Mouse (Mus musculus) cerebral cortex, adult 2 months (tissue): ENCODE results near the gene B4galnt2.

ENCODE experiments used
- WGBS: fragments of 180-500 bp; shearing (Covaris S2); methylation state at CpG from one replicate; pipeline ENCODE4 v1.1.7; 2018; 5-methylcytosine and 5-hydroxymethylcytosine counted together

The B4galnt2 gene

DNA sequence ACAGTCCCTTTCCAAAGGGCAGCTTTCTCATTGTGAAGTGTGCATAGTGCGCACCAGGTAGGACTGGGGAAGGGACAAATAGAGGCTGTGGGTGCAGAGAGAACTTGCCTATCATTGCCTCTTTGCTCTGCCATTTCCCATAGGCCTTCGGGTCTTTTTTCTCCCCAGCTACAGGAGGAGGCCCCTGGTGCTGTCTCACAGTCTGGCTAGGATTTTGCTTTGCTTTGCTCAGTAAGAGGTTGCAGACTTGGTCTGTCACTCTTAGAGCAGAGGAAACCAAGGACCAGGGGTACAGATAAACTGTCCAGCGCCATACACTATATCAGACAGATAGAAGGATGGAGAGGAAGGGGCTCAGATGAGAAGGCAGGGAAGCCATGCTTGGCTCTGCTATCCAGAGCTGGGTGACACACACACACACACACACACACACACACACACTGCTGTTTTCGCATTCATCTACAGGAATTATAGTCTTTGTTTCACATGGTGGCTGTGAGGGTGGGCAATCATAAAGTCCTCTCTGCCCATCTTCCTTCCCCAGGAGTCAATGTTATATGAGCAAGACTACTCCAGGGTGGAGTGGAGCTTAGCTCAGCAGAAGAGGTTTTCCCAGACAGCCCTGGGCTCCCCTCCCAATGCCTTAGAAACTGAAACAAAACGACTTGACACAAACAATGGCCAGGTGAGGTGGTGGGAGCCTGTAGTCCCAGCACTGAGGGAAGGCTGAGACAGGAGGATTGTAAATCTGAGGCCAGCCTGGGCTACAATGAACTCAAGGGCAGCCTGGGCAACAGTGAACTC lies 73.8 kb downstream of the B4galnt2 start:
- WGBS, result 77% methylated on average over 5 of the region's 5 CpGs

DNA sequence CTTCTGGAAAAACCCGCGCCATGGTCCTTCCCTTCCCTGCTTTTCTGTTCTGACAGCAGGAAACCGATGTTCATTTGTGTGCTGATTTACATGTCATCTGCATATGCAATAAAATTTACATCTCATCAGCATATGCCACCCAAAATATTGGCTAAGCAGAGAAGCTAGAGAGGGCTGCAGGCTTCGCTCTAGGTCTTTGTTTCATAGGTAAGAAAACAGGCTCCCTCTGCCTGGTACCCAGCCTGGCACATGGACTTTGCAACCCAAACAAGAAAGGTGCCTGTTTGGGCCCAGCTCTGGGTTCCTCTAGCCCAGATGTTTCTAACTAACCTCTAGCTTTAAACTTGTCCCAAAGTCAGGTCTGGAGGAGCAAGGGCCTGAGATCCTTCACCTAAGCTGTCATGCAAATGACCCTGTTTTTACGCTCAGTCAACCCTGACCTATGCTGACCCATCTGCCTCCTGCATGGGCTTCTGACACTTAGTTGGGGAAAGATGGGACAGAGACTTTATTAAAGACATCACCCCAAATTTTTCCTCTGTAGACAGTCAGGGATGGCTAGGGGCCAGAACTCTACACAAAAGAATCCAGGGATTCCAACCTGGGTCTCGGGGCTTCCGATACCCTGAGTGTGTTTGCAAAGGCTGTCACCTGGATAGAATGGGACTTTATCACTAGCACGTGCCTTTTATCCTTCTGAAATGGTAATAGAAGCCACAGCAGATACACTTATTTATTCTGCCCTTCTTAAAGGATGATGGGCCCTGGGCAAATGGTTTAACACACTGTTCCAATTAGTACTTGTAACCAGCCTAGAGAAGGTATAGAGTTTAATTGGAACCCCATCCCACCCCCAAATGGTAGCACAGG lies 75.5 kb downstream of the B4galnt2 start:
- WGBS, result 77% methylated on average over 8 of the region's 8 CpGs

DNA sequence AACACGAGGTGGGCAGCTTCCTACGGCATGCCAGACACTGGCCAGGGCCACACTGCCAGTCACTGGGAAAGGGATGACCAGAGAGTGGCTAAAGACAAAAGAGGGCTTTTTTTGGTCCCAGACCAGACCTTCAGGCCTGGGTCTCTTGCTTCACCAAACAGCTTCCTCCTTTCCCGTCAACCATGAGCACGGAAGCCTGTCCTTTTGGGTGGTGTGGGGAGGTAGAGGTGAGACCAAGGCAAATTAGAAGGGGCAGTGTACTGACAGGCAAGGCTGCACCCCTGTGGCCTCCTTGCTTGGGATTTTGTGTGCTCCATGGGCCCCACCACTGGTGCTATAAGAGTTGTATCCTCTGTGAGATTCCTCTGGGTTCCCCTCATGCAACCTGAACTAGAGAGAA lies 76.1 kb downstream of the B4galnt2 start:
- WGBS, result 81% methylated on average over 4 of the region's 4 CpGs

DNA sequence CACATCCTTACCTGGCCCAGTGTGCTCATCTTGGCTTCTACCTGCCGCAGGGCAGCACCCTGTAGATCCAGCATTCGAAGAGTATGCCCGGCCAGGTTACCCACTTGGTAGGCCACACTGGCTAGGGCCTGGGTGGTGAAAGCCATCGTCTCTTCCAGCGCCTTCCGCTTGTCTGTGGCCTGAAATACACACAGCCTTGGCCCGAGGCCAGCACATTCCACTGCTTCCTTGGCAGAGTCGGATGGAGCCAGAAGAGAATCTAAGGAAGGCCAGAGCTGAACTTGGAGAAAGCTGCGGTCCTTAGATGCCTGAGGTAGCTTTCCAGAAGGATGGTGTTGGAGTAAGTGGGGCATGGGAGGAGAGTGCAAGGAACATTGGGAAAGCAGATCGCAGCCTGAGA lies 77.6 kb downstream of the B4galnt2 start, which contains the start of gene Gngt2:
TSS of gene Gngt2 (plus strand) at position 158 of the 400 bp plus-strand sequence.
- WGBS, result 32% methylated on average over 10 of the region's 10 CpGs

DNA sequence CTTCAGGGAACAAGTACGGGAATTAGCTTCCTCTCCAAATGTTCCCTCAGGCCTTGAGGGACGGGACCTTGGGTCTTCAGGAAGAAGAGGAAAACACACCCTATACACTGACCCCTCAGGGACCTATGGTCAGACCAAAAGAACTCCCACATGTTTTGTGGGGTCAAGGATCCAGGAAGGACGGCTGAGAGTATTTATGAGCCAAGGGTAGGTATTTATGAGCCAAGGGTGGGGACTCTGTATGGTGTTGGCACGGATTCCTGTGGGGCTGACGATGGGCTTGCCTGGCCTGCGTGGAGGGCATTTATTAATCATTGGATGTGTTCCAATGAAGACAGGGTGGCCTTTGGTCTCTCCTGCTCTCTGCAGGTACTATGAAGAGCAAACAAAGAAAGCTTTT lies 78.3 kb downstream of the B4galnt2 start:
- 58% methylated on average over 6 of the region's 6 CpGs for WGBS

DNA sequence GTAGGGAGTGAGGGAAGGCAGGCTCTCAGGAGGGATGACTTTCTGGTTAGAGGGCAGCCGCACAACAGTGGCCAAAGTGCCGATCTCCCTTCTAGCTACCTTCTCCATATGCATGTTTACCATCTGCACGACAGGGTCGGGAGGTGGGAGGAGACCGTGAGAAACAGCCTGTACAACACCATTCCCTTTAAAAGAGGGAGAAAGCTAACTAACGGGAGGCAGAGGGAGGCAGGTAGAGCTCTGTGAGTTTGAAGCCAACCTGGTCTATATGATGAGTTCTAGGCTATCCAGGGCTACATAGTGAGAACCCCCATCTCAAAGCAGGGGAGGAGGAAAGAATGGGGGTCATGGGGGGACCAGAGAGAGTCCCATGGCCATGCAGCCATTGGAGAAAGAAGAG lies 78.9 kb downstream of the B4galnt2 start:
- 53% methylated on average over 6 of the region's 6 CpGs for WGBS

DNA sequence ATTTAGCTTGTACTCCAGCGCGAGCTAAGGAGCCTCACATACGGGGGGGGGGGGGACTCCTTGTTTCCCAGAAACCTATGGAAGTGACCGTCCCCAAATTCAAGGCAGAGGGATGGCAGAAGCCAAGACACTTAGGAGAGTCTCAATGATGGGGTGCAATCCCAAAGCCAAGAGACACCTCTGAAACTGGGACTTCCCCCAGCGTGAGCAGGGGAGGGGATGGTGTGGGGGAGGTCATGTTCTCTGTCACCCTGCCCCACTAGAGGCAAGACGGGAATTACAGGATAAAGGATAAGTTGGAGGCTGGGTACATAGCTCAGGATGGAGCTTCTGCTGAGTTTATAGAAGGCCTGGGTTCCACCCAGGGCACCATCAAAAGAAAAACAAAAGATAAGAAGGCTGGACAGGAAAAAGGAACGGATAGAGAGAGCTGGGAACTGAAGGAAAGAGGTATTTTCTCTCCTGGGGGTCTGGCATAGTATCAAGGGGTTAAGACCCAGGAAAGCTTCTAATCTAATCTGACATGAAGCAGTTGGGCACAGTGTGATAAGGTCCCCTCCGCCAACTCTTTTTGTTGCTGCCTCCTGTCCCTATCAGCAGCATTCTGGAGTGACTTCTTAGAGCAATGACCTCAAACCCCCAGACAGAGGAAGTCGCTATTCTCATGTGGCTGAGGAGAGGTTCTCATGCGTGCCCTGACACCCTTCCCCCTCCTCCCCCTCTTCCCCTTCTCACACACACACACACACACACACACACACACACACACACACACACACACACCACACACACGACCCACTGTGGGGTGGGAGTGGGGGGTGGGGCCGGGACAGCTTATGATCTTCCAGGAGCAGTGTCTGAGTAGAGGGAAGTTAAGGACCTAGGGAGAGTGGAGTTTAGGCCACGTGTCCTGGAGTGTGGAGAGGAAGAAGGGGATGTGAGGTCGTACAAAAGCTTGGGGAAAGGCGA lies 79.7 kb downstream of the B4galnt2 start:
- 52% methylated on average over 15 of the region's 15 CpGs for WGBS

DNA sequence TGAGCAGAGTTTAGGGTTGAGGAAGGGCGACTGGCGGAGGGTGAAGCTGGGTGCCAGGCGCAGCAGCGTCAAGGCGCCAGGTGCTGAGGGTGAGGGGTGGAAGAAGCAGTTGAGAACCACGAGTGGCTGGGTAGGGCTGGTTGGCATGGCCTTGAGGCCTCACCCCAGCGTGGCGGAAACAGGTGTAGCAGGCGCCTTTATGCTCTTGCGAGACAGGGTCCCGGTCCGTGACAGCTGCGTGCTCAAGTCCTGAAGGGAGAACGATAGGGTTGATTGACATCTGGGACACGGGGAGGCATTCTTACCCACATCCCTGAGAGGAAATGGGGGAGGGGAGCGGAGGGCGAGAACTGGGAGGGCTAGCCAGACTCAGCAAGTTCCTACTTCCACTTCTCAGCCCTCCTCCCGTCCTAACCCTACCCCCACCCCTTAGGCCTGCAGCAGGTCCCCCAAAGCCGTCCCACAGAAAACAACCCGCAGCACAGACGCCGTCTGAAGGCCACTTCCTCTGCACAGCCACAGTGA lies 80.5 kb downstream of the B4galnt2 start:
- whole genome bisulfite sequencing, result 23% methylated on average over 22 of the region's 22 CpGs

DNA sequence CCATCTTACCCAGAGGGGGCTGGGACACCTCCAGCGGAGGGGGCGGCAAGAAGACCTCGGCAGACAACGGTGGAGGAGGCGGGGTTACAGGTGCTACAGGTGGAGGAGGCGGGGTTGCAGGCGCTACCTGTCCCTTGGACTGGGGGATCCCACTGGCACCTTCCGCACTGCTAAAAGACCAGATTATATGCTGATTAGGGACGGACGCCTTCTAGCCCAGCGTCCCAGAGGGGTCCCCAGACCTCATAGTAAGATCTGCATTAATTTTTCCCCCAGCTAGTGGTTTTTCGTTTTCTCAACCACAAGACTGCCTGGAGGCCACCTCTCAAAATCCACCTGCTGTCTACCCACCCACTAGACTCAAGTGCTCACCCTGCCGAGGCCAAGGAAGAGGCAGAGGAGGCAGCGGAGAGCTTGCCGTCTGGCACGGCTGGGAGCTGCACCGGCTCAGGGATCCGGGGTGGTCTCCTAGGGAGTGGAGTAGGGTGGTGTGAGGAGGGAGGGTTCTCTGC lies 81.0 kb downstream of the B4galnt2 start:
- WGBS, result 26% methylated on average over 18 of the region's 18 CpGs

DNA sequence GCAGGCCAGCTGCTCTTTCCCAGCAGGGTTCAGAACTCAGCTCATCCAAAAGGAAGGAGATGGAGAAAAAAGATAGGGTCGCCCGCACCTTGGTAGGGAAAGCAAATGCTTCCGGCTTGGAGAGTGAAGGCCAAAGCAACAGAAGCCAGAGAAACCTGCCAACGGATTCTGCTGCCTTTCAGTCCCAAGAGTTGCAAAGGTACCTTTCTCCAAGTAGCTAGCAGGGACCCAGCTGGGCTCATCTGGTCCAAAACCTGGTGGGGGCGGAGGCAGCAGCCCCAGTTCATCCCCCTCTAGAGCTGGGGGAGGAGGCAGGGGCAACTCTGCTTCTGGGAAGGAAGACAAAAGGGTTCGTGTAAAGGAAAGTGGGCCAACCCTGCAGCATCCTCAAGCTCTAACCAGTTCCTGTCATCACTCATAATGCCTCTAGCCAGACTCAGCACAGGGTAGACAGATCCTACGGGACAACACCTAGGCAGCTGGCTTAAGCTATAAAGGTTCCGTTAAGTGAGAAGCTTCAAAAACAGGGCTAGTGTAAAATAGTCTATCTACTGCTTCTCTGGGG lies 81.6 kb downstream of the B4galnt2 start:
- WGBS, result 52% methylated on average over 8 of the region's 8 CpGs

DNA sequence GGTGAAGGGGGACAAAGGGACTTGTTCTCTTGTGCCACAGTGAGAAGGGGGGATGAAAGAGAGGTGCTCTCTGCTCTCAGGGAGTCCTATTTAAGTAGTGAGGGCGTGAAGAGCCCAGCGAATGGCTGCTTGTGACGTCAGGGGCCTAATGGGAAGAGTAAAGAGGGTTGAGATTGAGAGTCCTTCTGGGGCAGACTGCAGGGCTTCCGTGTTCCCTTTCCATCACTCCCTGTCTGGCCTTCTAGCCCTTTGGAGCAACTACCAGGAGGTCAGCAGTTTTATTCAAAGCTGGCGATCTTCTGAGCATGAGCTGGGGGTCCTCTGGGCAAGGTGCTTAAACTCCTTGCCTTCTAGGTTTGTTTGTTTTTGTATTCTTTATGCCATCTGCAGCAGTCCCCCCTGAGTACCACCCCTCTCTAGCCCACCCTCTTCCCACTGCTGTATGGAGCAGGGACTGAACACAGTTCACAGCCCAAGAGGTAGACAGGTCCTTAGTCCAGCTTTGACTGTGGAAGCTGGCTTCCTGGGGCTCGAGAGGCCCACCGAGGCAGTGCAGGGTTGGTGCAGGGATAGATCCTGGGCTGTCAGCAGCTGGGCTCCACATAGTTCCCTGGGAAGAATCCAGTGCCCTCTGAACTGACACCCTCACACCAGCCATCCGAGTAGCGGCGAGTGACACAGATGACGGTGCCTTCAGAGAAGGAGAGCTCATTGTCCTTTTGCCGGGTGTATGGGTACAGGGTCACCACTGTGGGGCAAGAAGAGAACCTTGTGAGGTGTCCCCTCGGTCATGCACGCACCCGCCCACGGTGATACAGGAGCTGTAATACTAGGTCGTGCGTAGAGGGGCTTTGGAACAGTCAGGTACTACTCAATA lies 82.3 kb downstream of the B4galnt2 start:
- 78% methylated on average over 18 of the region's 18 CpGs for WGBS

DNA sequence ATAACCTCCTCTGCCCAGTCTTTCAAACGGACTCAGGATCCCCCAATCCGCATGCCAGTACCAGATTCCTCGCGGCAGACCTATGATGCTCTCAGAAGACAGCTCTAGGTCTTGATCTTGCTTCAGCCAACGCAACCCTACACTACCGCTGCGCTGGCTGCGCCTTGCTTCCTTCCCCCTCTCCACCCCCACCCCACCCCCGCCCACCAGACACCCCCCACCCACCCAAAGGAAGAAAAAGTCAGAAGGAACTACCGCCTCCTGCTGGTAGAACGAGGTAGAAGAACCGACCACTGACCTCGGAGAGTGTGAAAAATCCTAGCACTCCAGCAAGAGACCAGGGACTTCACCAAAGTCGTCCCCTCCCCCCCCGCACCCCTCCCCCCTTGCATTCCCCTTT lies 83.0 kb downstream of the B4galnt2 start:
- WGBS, result 38% methylated on average over 15 of the region's 15 CpGs

DNA sequence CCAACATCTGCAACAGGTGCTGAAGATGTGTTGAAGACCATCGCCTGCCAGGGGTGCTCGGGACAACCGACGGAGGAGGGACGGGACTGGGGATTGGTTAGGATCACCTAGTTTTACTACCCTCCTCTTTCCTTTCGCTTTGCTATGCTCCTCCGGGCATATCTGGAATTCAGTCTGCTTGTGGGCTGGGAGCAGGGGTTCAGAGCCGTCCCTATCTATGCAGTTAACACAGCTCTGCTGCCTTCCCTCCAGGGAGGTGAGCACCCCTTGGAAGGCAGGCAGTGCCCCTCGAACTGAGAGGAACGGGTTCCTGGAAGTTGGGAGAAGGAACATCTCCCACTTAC lies 83.4 kb downstream of the B4galnt2 start:
- WGBS, result 47% methylated on average over 10 of the region's 10 CpGs

DNA sequence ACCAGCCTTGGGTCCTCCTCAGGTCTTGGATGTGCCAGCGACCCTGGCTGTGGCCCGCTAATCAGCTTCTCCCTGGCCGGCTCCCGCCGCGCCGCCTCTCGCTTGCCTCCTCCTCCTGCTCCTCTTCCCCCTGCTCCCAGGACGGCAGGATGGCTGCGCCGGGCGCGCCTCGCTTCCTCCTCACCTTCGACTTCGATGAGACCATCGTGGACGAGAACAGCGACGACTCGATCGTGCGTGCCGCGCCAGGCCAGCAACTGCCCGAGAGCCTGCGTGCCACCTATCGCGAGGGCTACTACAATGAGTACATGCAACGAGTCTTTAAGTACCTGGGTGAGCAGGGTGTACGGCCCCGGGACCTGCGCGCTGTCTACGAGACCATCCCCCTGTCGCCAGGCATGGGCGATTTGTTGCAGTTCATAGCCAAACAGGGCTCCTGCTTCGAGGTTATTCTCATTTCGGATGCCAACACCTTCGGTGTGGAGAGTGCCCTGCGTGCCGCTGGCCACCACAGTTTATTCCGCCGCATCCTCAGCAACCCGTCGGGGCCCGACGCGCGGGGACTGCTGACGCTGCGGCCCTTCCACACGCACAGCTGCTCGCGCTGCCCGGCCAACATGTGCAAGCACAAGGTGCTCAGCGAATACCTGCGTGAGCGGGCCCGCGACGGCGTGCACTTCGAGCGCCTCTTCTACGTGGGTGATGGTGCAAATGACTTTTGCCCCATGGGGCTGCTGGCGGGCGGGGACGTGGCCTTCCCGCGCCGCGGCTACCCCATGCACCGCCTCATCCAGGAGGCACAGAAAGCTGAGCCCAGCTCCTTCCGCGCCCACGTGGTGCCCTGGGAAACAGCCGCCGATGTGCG lies 84.0 kb downstream of the B4galnt2 start:
- 40% methylated on average over 80 of the region's 80 CpGs for WGBS

DNA sequence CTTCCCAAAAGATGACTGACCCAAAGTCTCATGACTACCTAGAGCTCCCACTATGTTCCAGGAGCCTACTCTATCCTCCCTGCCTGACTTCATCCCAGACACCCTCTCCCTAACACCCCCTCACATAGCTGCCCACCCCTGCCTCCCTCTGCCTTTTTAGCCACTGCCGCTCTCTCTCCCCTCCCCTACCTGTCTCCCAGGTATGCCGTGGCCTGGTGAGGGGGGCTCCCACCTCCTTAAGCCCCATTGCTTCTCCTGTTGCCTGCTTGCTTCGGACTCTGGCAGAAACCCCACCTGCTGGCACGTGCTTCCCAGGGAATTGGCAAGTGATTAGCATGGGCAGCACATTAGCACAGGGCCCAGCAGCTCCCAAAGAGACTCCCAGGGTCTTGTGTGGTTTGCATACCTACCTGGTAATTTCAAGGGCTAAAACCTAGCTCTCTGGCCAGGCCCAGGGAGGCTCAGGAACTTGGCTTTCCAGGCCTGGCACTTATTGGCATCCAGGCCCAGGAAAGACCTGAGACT lies 85.1 kb downstream of the B4galnt2 start:
- 80% methylated on average over 4 of the region's 4 CpGs for WGBS

DNA sequence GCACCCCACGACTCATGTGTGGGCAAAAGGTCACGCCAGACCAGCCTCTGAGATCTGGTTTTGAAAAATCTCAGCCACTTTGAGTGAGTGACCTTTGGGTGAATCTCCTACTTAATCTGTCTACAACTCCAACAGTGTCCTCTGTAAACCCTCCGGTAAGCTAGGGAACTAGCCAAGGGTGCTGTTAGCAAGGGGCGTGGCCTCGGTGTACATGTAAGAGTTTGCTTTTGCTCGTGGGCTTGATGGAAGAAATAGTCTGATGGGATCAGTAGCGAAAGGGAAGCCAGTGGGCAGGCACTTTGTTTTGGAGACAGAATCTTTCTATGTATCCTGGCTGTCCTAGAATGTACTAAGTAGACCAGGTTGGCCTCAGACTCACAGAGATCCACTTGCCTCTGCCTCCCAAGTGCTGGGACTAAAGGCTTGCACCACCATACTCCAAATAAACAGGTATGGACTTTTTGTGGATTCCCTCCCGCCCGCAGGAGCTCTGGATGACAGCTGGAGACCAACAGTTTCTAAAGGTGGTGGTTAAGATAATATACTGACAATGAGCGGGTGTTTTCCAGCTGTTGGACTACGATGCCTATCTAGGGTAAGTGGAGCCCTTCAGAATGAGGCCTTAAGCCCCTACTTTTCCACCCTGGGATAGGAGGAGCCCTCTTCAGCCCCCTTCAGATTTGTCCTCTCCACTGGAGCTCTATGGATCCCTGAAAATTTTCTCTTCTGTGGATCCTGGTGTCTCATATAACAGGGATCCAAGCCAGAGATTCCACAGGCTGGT lies 86.3 kb downstream of the B4galnt2 start:
- WGBS, result 83% methylated on average over 11 of the region's 11 CpGs

DNA sequence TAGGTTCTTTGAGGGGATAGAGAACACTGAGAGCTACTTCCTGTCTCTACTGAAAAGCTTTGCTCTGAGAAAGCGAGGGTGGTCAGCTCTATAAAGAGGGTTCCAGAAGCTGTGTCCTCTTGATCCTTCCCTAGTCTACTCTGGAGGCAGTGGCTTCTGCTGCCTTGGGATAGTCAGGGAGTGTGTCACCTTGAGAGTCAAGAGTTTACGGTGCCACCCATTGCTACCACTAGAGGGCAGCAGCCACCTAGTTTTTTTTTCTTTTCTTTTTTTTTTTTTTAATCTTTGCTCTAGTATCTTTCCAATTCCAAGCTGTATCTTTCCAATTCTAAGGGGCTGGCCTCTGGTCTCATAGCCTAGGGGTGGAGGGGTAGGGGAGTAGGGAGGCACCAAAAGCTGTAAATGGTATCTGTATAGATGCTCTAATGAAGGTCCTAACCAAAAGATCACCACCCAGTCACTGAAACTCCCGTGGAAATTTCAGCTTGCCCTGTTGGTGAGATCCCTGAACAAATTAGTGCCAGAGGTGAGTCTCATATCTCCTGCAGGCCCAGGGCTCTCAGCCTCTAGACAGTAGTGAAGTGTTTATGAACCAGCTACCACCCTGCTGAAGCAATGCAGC lies 87.1 kb downstream of the B4galnt2 start:
- WGBS, result 17% methylated on average over 3 of the region's 3 CpGs

DNA sequence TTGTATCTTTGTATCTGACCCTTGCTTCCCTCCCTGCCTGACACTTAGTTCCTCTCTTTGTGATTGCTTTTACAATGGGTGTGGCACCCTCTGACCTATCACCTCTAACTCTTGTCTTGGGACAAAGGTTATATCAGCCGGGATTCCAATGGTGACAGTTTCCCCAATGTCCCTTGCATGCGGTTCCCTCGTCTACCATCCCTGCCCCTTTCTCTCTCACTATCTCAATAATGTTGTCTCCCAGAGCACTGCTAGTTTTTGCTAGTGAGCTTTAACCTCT lies 87.6 kb downstream of the B4galnt2 start:
- 41% methylated on average over 3 of the region's 3 CpGs for WGBS
